Mouse (Mus musculus) 3134 (cell line): ENCODE results near the gene Gm14226.
"Not testable (repeated sequence)": the region's sequence is repeated elsewhere in the genome, so short reads cannot be mapped to it uniquely, and the experiment has no call there.

Experiments used
- DNase-seq: peaks from one replicate; pipeline ENCODE4 v3.0.0-alpha.2; 2011; ENCODE audit warnings: low spot score; ENCODE audit not compliant: insufficient read length; ENCODE audit errors: extremely low read depth

Gm14226 gene

DNA sequence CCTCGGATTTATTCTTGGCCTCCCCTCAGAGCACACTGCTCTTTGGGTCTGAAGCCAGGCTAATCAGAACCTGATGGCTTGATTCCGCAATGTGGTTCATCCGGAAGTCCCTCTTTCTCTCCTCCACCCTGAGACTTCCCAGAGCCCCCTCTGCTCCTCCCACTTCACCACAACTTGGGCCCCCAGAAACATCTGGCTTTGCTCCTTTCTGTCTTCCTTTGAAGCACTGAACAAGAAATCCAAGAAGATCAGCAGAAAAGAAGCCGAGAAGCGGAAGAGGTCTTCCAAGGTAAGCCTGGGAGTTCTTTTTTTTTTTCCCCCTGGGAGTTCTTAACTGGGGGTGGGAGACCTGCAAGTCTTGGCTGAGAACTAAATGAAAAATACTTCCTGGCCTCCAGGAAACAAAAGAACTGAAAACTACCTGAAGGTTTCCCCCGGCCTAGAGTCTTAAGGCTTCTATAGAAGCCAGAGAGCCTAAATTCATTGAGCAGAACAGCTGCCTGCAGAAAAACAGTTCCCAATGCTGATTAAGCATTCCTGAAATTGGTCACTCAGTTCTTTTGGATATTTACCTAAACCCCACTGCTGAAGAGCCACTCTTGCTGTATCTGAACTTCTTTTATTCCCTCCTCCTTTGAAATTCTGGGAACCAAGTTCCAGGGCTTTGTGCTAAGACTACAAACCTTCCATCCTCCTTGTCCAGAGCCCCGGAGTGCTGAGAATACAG, 29.5 kb downstream of the Gm14226 start:
- DNase-seq = no peak

DNA sequence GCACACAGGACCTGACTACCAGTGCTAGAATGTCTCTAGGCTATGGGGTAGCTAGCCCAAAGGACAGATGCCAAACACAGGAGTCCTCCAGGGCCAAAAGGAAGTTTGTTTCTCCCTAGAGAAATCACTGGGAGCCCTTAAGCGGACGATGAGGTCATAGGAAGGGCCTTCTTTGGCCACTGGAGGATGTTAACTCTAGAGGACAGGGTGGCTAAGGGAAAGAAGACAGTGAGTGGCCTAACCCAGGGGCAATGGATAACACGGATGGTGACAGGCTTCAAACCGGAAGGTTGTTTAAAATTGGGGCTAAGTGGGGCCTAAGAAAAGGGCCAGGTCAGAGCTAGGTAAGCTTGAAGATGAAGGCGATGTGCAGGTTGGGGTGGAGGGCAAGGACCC, 32.0 kb downstream of the Gm14226 start:
- no peak for DNase-seq

DNA sequence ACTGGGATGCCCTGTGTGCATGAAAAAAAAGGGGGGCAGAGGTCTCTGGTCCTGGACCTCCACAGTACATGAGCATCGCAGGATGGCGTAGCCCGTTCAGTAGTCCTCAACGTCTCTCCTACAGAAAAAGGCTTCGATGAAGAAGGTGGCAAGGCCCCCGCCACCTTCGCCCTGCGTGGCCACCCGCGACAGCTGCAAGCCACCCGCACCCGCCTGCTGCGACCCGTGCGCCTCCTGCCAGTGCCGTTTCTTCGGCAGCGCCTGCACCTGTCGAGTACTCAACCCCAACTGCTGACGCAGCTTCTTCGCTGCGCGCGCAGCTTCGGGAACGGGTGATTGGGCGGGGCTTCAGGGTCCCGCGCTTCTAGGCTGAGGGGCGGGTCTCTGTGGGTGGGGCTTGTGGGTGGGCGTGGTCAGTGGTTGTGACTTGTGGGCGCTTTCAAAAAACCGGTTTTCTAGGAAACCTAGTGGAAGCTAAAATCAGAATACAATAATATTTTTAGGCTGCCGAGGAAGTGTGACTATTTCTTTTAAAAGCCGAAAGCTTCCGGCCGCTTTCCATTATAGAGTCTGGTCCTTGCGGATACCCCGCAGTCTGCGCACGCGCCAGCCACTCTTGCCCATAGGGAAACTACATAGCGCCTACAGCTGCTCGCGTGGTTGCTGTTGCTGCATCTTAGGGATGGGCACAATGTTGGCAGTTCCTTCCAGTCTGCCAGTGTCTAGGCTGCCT, 32.6 kb downstream of the Gm14226 start:
- peak; percentile 92 for DNase-seq

DNA sequence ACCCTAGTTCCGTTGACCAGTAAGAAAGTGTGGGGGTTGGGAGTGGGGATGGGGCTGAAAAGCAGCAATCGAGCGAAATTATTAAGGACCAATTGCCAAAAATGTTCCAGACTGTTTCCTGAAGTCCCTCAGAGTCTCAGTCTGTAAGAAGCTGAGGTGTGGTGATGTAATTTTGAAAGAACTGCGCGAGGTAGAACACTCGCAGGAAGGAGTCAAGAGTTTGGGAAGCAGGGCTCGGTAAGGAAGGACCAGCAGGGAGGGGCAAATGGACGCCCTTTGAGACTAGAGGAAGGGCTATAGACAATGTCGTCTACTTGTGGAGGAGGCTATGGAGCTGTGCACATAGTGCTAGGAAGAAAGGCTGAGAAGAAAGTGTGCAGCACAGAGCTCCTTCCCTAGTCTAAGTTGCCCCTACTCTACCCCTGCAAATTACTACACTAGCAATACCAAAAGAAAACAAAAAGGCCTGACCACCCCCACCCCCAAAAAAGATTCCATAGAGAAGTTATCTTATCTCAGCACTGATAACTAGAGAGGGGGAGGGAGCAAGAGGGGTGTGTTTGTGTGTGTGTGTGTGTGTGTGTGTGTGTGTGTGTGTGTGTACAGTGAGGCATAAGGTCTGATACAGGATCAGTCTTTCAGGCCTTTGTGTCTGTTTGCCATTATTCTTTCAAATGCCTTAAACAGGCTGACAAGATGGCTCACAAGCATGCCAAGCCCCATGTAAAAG, 33.7 kb downstream of the Gm14226 start:
- peak; percentile 21 for DNase-seq

DNA sequence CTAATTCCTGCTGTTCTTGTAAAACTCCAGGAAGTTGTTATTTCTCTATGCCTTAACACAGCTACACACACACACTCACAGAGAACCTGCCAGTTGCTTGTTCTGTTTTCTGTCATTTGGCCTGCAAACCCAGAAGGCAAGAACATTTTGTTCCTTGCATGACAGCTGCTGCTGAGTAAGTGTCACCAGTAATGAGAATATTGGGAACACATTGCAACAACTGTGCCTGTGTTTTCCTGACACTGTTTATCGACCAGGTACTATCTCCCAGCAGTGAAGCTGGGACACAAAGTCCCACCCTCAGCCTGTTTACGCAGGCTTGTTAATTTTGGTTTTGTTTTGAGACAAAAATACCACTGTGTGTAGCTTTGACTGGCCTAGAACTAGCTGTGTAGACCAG, 34.6 kb downstream of the Gm14226 start:
- DNase-seq = no peak

DNA sequence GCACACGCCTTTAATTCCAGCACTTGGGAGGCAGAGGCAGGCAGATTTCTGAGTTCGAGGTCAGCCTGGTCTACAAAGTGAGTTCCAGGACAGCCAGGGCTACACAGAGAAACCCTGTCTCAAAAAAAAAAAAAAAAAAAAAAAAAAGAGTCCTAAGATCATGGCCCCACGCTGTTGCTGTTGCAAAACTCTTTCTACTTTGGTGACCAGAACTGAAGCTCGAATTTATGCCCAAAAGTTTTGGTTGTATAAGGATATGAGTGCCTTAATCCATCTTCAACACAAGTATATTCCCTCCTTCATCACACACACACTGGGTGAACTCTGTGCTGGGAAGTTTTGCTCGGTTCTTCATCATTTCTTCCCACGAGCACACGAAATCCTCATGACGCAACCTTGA, 35.4 kb downstream of the Gm14226 start:
- not testable (repeated sequence) for DNase-seq

DNA sequence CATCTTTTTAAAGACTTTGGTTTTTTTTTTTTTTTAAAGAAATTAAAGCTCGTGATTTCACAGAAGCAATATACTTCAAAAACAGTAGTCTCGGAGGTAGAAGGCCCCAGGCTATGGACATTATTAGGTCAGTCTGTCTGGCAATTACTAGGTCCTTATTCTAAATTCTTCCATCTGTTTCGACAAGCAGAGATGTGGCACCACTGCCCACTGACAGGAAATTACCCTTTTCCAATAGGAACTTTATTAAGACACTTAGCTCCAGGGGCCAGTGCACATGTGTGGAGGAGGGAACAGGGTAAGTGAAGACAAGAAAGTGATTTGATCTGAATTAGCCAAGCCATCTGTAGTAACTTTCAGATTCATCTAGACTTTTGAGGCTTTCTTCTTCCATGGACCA, 36.6 kb downstream of the Gm14226 start:
- no peak for DNase-seq

DNA sequence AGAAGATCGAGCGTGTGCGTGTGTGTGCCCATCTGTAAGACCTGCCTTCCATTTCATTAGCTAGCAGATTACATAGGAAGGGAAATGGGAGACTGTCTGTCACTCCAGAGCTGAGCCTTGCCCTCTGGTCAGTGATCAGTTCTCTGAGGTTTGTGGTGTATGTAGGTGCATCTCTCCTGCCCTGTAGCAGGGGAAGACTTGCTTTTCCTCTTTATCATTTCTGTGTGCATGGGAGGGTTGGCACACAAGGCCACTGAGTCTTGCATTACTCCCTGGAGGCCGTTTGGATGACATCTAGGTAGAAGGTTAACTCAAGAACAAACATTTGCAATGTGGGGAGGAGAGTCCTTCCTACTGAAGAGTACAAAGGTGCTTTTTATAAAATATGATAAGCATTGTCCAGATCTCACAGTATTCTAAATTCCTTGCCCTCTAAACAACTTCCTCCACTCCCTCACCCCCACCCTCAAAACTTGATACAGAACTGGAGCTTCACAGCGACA, 38.1 kb downstream of the Gm14226 start:
- no peak for DNase-seq

DNA sequence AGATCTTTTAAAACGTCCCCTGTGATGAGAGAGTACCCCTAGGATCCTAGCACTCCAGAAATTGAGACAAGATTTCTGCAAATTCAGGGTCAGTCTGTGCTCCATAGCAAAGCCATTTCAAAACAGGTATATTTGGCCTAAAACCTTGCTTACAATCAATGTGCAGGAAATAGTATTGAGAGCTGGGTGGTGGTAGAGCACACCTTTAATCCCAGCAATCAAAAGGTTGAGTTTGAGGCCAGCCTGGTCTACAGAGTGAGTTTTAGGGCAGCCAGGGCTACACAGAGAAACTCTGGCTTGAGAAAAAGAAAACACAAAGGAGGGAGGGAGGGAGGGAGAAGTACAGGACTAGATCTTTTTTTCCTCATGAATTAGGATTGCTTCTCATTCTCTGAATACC, 39.3 kb downstream of the Gm14226 start:
- no peak for DNase-seq

DNA sequence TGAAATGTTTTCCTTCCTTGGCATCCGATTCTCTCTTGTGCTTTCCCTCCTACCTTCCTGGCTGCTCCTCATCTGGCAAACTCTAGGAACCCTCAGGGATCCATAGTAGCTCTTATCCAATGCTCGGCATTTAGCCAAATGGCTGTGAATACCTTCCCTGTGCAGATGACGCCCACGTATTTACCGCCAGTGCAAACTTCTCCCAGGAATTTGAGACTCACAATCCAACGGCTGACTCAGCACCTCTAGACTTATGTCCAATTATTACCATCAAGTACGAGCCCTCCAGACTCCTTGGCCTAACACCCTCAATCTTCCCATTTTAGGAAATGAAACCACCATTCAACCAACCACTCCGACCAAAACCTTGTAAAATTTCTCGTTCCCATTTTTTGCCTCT, 53.0 kb downstream of the Gm14226 start:
- no peak for DNase-seq

DNA sequence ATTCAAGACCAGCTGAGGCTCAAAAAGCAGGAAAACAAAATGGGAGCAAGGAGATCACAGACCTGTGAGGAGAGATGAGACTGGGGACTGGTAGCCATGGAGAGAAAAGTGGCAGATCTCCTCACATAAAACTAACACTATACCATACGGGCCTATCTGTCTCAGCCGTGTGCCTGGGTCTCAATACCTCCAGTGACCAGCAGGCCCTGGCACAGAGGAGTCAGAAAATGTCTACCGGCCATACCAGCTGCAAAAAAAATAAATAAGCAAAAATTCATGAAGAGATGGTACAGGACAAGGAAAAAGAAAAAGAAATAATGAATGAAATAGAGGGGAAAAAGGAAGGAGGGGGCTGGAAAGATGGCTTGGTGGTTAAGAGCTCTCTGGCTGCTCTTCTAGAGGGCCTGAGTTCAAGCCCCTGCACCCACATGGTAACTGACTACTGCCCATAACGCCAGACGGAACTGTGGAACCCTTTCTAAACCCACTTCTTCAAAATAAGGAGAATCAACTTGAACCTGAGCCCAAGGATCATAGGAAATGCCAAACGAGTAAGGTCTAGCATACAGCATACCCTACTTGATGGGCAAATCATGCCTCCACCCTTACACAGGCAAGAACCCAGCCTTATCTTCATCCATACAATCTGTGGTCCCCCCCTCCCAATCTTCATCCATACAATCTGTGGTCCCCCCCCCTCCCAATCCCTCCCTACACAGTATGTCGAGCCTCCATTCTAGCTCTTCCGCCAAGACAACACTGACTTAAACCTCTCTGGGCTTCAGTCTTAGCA, 54.5 kb downstream of the Gm14226 start:
- DNase-seq = no peak

DNA sequence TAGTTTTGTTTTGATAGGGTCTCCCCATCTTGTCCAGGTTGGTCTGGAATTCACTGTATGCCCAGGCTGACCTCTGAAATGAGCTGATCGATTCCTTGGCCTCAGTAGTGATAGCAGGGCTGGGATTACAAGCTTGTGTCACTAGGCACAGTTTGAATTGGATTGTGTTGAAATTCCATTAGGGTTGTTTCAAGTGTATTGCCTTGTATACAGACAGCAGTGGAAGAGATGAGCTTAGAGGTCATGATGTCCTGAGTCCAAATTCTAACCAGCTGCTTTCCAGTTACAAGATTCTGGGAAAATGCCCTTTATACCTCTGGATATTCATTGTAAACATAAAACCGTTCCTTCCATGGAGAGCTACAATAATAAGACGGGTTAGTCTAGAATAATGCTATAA, 55.3 kb downstream of the Gm14226 start:
- DNase-seq = no peak

DNA sequence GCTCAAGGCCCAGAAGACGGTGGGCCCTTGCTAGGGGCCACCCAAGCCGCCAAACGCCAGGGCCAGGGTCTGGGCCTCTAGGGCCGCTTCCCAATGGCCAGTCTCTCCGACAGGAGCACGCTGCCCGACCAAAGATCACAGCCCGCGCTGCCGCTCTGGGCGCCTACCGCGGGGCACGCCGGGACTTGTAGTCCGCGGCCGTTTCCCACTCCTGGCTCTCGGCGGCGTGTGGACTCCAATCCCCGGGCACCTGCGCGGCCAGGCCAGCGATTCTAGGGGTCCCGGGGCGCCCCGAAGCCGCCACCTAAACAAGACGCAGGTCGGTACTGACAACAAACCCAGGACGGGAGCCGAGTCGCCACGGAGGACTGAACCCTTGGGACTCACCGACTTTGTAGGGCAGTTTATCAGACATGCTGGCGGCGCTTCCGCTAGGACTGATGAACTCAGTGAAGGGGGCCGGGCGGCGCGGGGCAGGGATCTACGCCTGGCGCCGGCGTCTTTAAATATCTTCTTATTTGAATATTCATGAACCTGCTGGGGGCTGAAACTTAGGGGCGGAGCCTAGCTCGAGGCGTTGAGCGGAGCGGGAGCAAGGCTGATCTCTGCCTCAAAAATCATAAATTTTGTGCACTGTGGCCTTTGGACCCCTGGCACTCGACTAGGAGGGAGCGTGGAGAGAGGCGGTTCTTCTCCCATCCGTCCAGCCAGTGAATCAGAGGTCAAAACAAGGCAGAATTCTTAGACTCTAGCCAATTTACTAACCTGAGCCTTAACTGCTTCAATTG, 56.1 kb downstream of the Gm14226 start, which contains the start of gene Ahcy:
Ahcy (minus strand) TSS at position 520 of the 788 bp plus-strand sequence.
- DNase-seq = peak; percentile 97

DNA sequence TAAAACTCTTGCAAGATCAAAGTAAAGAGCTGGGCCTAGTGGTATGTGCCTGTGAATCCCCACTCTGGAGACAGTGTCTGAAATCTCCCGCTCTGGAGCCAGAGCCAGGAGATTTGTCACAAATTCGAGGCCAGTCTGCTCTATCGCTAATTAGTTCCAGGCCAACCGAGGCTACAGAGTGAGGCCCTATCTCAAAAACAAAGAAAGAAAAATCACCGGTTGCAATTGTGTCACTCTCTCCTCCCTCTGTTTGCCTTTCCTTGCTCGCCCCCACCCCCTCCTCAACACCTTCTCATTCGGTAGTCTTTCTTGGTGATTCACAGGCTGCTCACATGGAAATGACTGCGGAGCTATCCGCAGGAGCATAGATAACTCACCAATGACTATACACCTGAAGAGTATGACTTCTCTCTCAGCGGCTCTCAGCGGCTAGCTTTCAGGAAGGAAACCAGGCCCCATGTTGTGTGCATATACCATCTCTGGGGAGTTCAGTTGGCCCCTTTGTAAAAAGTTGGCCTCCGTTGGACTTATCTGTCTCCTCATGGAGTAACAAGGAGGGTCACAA, 56.8 kb downstream of the Gm14226 start:
- no peak for DNase-seq

DNA sequence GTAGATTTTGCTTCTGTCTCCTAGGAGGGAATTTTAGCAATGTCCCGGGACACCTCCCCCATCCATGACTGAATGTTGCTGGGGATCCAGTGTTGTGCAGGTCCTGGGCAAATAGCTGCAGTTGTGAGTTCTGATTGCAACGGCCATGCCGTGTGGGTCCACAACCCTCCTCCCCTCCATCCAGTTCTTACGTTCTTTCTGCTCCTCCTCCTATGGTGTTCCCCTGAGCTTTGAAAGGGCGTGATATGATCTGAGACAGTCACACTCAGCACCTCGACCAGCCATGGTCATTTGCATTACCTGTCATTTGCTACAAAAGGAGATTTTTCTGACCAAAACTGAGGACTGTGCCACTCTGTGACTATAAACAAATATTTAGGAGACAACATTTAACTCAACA, 57.6 kb downstream of the Gm14226 start:
- DNase-seq = no peak
